Mouse (Mus musculus) olfactory bulb, adult 2 months (tissue): ENCODE results near the gene Rpgrip1.

Source experiments
- CTCF ChIP-seq: fragments of 200-500 bp; IDR thresholded peaks from 2 replicates; pipeline ENCODE4 v1.5.1; 2012; ENCODE audit warnings: low read depth, mild to moderate bottlenecking, low read length, moderate library complexity; ENCODE audit not compliant: insufficient read depth
- POLR2A ChIP-seq: fragments of 200-500 bp; IDR thresholded peaks from 2 replicates; pipeline ENCODE4 v1.6.1; 2012; ENCODE audit warnings: mild to moderate bottlenecking, low read depth, low read length, moderate library complexity; ENCODE audit not compliant: insufficient read depth

- TF ChIP-seq CTCF, result no peak
- TF ChIP-seq POLR2A, result no peak
Measured at GRCm38 (mm10) chr14:52146540-52146939, 36.0 kb downstream of the Rpgrip1 start.
